Mouse (Mus musculus) midbrain, embryonic 12.5 days (tissue): ENCODE data around the gene Gar1. TPM values are rescaled to one million over a fixed set of nuclear protein-coding genes. Genes with fewer than 3 reads are reported as not detected.
A peak's percentile ranks its signal among the peaks of the same experiment; 100 is the strongest.

Source experiments
- ATAC-seq: fragments of 200-750 bp; cut with Nextera tagmentation; 2 replicates; pipeline ENCODE4 v1.8.0; 2017; ENCODE audit warnings: low read depth, moderate TSS enrichment, moderate library complexity; ENCODE audit not compliant: low FRiP score
- H3K27ac ChIP-seq: fragments of 300-500 bp; sonication (generic); replicated peaks from 2 replicates; pipeline ENCODE4 v1.5.1; 2016; ENCODE audit warnings: mild to moderate bottlenecking
- H3K27me3 ChIP-seq: fragments of 300-500 bp; sonication (generic); 2 replicates; pipeline ENCODE4 v1.6.1; 2016; ENCODE audit warnings: mild to moderate bottlenecking
- H3K36me3 ChIP-seq: fragments of 300-500 bp; sonication (generic); 2 replicates; pipeline ENCODE4 v1.6.1; 2016
- H3K4me1 ChIP-seq: fragments of 300-500 bp; sonication (generic); 2 replicates; pipeline ENCODE4 v1.6.1; 2016
- H3K4me2 ChIP-seq: fragments of 300-500 bp; sonication (generic); replicated peaks from 2 replicates; pipeline ENCODE4 v1.6.1; 2016; ENCODE audit warnings: mild to moderate bottlenecking, moderate library complexity
- H3K4me3 ChIP-seq: fragments of 300-500 bp; sonication (generic); 2 replicates; pipeline ENCODE4 v1.5.1; 2016; ENCODE audit warnings: mild to moderate bottlenecking
- H3K9ac ChIP-seq: fragments of 300-500 bp; sonication (generic); replicated peaks from 2 replicates; pipeline ENCODE4 v1.6.1; 2016; ENCODE audit warnings: mild to moderate bottlenecking, moderate library complexity
- H3K9me3 ChIP-seq: fragments of 300-500 bp; sonication (generic); 2 replicates; pipeline ENCODE4 v1.6.1; 2016; ENCODE audit warnings: mild to moderate bottlenecking
- WGBS: fragments of 180-500 bp; shearing (Covaris S2); methylation state at CpG from one replicate; pipeline ENCODE4 v1.1.7; 2016; 5-methylcytosine and 5-hydroxymethylcytosine counted together
- polyA plus RNA-seq: library from polyadenylated mRNA; unstranded; fragments of >200 nt; fragmentation: Nextera tagmentation; extraction: Ambion mirVana; gene quantifications from 2 replicates; pipeline ENCODE4 v1.2.1, GENCODE M21; 2016

The Gar1 gene
- polyA plus RNA-seq, 1 experiment from 2014 or later = 86.2 TPM

DNA sequence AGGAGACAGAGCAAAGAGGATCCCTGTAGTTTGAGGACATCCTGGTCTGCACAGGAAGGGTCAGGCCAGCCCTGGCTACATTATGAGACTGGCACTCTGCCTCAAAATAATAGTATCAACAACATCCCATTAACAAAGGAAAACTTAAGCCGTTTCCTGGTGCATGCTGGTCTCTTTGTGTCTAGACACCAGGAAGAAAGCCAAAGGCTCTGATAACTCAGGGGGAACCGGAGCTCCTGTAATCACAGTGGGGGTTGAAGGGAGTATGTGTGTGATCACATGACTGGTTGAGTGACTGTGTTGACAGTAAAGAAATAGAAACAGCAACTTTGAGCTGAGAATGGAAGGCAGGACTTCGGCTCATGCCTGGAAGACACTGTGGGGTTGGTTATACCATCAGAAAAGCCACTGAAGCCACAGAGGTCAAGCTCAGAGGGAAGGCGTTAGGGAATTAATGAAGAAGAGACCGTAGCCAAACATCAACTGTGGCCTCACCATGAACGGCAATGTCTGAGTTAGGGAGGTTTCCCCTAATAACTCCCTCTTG, 4.3 kb upstream of the Gar1 start, which contains the start of gene Cfi:
TSS of gene Cfi (plus strand) at position 497 of the 547 bp plus-strand sequence.
- H3K4me2 ChIP-seq = no peak within 1 kb of the TSS
- H3K9me3 ChIP-seq = no peaks in the 10 kb centered on the region
- H3K36me3 ChIP-seq = no peaks in the 10 kb centered on the region
- 0 out of 2 replicates have a peak, but pooled peaks cover 7% of the 10 kb centered on the region for H3K4me1 ChIP-seq
- no peak within 1 kb of the TSS for H3K27ac ChIP-seq
- H3K4me3 ChIP-seq = no peak within 1 kb of the TSS
- ATAC-seq = no peak
- no peak within 1 kb of the TSS for H3K9ac ChIP-seq
- H3K27me3 ChIP-seq = no peaks in the 10 kb centered on the region
- WGBS = 72% methylated on average over 6 of the region's 6 CpGs

DNA sequence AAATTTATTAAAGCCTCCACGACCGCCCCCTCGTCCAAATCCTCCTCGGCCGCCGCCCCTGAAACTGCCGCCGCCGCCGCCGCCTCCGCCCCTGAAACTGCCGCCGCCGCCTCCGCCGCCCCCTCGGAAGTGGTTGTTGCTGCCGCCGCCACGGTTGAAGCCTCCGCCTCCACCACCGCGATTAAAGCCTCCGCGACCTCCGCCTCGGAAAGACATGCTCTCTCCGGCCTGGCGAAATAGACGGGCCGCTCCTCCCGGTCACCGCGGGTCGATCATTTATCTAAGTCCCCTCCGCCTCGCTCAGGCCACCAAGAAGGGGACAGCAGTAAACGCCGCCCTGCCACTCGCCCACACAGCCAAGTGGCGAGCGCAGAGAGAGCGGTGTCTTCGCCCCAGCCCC, 570 bp downstream of the Gar1 start:
- Histone ChIP-seq H3K4me1 (peaks cover 16% of the 10 kb centered on the region), H3K27ac (peak overlapping the region; percentile 92), H3K9ac (peak overlapping the region; percentile 80), H3K36me3 (peaks cover 23% of the 10 kb centered on the region), H3K27me3 (no peaks in the 10 kb centered on the region), H3K4me2 (peak overlapping the region; percentile 66), H3K9me3 (no peaks in the 10 kb centered on the region), H3K4me3 (peak overlapping the region; percentile 92)
- ATAC-seq = no peak
- 0% methylated on average over 42 of the region's 45 CpGs for WGBS

DNA sequence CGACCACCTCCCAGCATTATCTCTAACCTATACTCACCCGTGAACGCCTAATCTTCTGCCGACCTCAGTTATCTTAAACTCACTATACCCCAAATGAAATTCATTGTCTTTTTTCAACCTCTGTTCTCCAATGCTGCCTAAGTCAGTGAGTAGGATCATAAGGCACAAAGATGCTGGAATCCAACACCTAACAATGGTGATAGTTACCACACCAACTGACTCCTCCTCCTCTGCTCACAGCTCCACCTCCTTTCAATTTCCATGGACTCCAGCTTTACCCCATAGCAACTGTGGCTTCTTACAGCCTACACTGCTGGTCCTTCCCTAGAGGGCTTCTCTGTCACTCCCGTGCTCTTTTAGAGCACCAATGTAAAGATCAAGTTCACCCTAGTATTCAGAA, 3.5 kb downstream of the Gar1 start:
- H3K4me3 ChIP-seq = no peak overlapping the region
- ATAC-seq = no peak
- H3K9me3 ChIP-seq = no peaks in the 10 kb centered on the region
- H3K27ac ChIP-seq = no peak overlapping the region
- 93% methylated on average over 5 of the region's 5 CpGs for WGBS
- peaks cover 50% of the 10 kb centered on the region for H3K36me3 ChIP-seq
- H3K4me1 ChIP-seq = peaks cover 16% of the 10 kb centered on the region
- H3K9ac ChIP-seq = no peak overlapping the region
- H3K27me3 ChIP-seq = no peaks in the 10 kb centered on the region
- H3K4me2 ChIP-seq = no peak overlapping the region

DNA sequence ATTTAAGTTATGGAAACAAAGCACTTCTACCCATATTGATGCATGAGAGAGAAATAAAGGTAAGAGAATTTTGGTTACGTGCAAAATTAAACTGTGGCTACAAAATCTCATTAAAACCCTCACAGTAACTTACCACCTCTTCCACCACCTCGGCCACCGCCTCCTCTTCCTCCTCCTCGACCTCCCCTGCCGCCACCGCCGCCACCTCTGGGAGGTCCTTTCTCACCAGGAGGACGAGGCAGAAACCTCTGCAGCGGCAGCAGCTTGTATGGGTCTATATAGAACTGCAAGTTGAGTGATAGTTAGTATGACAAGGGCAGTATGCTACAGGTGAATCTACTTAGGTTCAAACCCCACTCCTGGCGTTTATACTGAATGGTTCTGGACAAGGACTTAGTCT, 4.5 kb downstream of the Gar1 start:
- no peak for ATAC-seq
- Histone ChIP-seq H3K9me3 (no peaks in the 10 kb centered on the region), H3K4me2 (no peak overlapping the region), H3K27me3 (no peaks in the 10 kb centered on the region), H3K9ac (no peak overlapping the region), H3K4me3 (no peak overlapping the region), H3K36me3 (peaks cover 52% of the 10 kb centered on the region), H3K27ac (no peak overlapping the region), H3K4me1 (peaks cover 15% of the 10 kb centered on the region)
- 94% methylated on average over 10 of the region's 10 CpGs for WGBS

DNA sequence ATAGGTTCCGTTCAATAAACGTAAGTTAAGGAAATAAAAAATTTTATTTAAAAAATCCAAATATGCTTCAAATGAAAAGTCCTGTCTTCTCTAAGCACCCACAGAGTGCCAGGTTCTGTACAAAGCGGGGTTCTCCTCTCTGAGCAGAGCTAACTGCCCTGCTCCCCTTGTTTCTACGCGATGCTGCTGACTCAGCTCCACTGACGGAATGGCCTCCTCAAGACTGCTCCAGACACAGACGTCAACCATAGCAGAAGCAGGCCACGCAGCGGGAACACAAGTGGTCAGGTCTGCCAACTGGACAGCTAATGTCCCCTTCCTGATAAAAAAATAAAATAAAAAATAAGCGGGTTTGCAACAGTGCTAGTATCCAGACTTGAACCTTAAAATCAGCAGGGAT, 6.3 kb downstream of the Gar1 start:
- Histone ChIP-seq H3K4me1 (peaks cover 7% of the 10 kb centered on the region), H3K9ac (no peak overlapping the region), H3K4me2 (no peak overlapping the region), H3K27ac (no peak overlapping the region), H3K27me3 (no peaks in the 10 kb centered on the region), H3K36me3 (peaks cover 52% of the 10 kb centered on the region), H3K4me3 (no peak overlapping the region), H3K9me3 (no peaks in the 10 kb centered on the region)
- no peak for ATAC-seq
- 95% methylated on average over 10 of the region's 10 CpGs for WGBS

DNA sequence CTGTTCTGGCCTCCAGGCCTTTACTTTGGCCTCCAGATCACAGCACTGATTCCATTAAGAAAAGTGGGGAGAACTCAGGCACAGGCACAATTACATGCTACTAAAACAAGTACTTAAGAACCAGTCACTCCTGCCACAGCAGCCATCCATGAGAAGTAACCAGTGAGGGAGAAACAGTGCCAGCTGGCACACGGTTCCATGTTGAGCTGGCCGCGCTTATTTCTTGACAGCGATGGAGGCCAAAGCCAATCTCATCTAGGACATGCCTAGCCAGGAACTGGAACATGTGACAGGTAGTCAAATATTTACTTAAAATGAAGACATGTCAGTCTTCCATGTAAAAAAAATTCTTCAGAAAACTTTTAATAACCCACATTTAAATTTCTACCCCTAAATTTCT, 7.0 kb downstream of the Gar1 start:
- ATAC-seq = no peak
- Histone ChIP-seq H3K9ac (no peak overlapping the region), H3K4me2 (no peak overlapping the region), H3K9me3 (no peaks in the 10 kb centered on the region), H3K27ac (no peak overlapping the region), H3K27me3 (no peaks in the 10 kb centered on the region), H3K4me1 (no peaks in the 10 kb centered on the region; the same call in 1 of the 2 replicates), H3K4me3 (no peak overlapping the region), H3K36me3 (peaks cover 52% of the 10 kb centered on the region)
- WGBS = 95% methylated on average over 4 of the region's 4 CpGs

DNA sequence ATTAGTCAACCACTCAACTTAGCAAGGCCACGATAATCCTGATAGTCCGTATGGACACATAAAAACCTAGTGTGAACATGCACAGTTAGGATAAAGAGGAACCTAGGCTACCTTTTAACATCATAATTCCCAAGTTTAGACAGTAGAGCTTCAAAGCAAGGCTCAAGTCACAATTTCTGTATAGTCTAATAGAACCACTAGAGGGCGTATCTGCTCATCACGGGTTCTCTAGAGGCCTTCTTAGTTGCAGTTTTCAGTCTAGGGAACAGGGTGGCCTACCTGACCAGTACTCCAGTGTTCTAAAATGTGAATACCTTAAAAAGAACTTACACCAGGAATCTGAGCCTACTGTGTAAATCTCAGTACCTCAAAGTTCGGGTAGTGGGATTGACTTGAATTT, 7.9 kb downstream of the Gar1 start:
- WGBS = 57% methylated on average over 5 of the region's 5 CpGs
- Histone ChIP-seq H3K9me3 (no peaks in the 10 kb centered on the region), H3K27me3 (no peaks in the 10 kb centered on the region), H3K9ac (no peak overlapping the region), H3K27ac (no peak overlapping the region), H3K4me3 (no peak overlapping the region), H3K4me2 (no peak overlapping the region), H3K36me3 (peaks cover 48% of the 10 kb centered on the region), H3K4me1 (no peaks in the 10 kb centered on the region)
- ATAC-seq = no peak

DNA sequence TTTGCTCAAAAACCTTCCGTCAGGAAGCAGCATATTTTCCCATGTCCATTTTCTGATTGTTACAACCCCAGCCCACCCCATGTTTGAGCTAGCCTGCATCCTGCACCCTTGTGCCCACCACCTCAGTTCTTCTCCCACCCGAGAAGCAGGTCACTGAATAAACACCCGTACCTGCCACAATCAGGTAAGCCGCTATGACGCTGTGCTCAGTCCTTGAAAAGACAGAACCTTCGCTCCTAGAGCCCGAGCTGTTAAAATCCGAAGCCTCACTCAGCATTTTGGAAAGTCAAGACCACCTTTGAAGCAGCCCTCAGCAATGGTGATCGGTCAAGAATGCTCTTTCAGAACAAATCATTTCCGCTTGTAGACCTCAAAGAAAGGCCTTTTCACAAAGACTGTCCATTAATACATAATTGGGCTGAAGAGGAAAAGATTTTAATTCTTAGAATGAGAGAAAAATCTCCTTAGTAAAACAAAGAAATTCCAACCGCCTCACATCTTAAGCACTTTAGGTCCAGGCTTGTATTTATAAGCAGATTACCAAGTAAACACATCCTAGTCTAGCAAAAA, 8.9 kb downstream of the Gar1 start, which contains the start of gene Rrh:
TSS of gene Rrh (minus strand) at position 382 of the 570 bp plus-strand sequence.
- H3K4me2 ChIP-seq = no peak within 1 kb of the TSS
- H3K36me3 ChIP-seq = peaks cover 41% of the 10 kb centered on the region

DNA sequence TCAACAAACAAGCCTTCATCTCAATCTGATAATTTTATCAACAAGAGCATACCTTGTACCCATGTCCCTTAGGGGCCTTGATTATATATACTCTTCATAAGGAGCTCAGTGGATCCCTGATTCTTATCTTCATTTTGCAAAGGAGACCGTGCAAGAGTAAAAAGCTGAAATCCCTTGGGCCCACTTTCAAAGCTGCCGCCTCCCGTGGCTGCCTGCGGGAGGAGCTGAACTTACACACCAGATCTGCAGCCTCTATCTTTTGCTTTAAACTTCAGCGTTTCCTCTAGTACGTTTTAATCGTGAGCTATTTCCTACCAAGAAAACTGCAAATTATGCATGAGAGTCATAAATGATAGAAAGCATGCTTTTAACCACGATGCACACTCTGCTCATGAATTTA, 9.5 kb downstream of the Gar1 start:
- no peaks in the 10 kb centered on the region for H3K4me1 ChIP-seq
- WGBS = 79% methylated on average over 8 of the region's 8 CpGs
- no peak overlapping the region for H3K9ac ChIP-seq
- no peak overlapping the region for H3K27ac ChIP-seq
- H3K36me3 ChIP-seq = peaks cover 40% of the 10 kb centered on the region
- ATAC-seq = no peak
- H3K4me3 ChIP-seq = no peak overlapping the region
- H3K27me3 ChIP-seq = no peaks in the 10 kb centered on the region
- no peaks in the 10 kb centered on the region for H3K9me3 ChIP-seq
- no peak overlapping the region for H3K4me2 ChIP-seq

More for the DNA sequence above, 8.9 kb downstream of the Gar1 start, which contains the start of gene Rrh:
- Histone ChIP-seq H3K4me1 (no peaks in the 10 kb centered on the region), H3K27me3 (no peaks in the 10 kb centered on the region), H3K27ac (no peak within 1 kb of the TSS), H3K9me3 (no peaks in the 10 kb centered on the region), H3K9ac (no peak within 1 kb of the TSS), H3K4me3 (no peak within 1 kb of the TSS)
- ATAC-seq = no peak
- 70% methylated on average over 11 of the region's 11 CpGs for WGBS

DNA sequence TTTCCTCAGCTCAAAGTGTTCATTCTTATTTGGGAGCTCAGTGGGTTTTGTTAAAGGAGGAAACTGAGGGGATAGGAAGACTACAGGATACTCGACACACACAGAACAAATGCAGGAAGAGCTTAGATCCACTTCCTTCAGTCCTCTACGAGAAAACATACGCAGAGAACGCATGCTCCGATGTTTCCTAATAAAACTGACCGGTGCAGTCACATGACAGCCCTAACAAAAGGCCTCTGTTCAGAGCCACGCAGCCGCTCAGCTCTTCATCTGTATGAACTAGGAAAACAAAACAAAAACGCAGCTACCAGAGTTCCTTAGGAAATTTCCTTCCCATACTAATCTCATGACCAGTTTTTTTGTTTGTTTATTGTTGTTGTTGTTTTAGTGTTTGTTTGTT, 10.3 kb downstream of the Gar1 start:
- Histone ChIP-seq H3K36me3 (peaks cover 31% of the 10 kb centered on the region), H3K9me3 (no peaks in the 10 kb centered on the region), H3K27ac (no peak overlapping the region), H3K9ac (no peak overlapping the region), H3K4me1 (no peaks in the 10 kb centered on the region), H3K4me2 (no peak overlapping the region), H3K27me3 (no peaks in the 10 kb centered on the region), H3K4me3 (no peak overlapping the region)
- no peak for ATAC-seq
- WGBS = 75% methylated on average over 9 of the region's 9 CpGs

DNA sequence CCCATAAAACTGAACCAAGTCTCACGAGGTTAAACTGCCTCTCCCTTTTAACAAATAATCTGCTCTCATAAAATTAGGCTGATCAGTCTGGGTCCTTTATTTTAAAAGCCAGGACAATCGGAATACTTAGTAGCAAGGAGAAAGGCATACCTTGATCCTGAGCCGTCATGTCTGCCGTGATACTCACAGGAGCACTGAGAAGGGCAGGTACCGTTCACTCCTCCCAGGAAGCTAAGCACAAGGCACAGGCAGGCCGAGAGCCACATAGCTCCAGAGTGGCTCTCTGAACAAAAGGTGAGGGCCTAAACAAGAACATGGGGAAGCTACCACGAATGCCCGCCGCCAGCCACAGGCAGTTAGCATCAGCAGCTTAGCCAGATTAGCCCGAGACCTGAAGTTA, 27.4 kb downstream of the Gar1 start, which contains the start of gene Lrit3:
TSS of gene Lrit3 (minus strand) at position 266 of the 400 bp plus-strand sequence.
- WGBS = 79% methylated on average over 10 of the region's 10 CpGs
- Histone ChIP-seq H3K27ac (no peak within 1 kb of the TSS), H3K9me3 (no peaks in the 10 kb centered on the region), H3K36me3 (no peaks in the 10 kb centered on the region), H3K4me1 (no peaks in the 10 kb centered on the region), H3K9ac (no peak within 1 kb of the TSS), H3K4me3 (no peak within 1 kb of the TSS), H3K27me3 (no peaks in the 10 kb centered on the region), H3K4me2 (no peak within 1 kb of the TSS)
- ATAC-seq = no peak

DNA sequence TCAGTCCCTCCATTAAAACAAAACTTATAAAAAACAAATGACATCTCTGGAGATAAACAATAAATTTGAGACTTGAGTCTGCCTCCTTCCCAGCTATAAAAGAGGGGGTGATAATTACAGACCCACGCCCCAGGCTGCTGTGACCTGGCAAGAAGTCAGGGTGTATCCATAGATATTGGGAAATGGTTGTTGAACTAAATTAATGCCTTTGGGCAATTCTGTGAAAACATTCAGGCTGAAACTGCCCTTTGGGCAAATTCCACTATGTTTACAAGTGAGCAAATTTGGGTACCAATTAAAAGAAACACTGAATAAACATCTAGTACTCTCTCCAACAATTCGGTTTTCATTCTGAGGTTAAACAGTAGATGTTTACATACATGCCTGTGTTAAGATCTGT, 32.2 kb downstream of the Gar1 start:
- Histone ChIP-seq H3K4me1 (no peaks in the 10 kb centered on the region), H3K4me2 (no peak overlapping the region), H3K36me3 (no peaks in the 10 kb centered on the region), H3K27ac (no peak overlapping the region), H3K27me3 (no peaks in the 10 kb centered on the region), H3K9ac (no peak overlapping the region), H3K4me3 (no peak overlapping the region), H3K9me3 (no peaks in the 10 kb centered on the region)
- WGBS = 86% methylated on average over 2 of the region's 2 CpGs
- ATAC-seq = no peak

DNA sequence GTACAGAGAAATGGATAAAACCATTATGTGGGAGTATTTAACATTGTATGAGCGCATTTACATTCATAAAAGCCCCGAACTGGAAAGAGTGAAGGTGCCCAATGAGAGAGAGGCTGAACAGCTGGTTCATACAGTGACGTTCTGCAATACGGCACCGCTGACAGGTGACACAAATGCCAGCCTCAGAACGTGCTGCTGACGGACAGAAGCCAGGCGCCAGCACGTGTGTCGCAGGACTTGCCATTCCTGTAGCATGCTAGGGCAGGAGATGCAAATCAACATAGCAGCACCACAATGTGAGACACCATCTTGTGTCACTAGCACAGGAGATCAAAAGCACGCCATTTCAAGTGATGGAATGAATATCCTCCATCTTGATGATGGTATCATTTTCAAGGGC, 32.6 kb downstream of the Gar1 start:
- no peak overlapping the region for H3K27ac ChIP-seq
- H3K4me2 ChIP-seq = no peak overlapping the region
- no peaks in the 10 kb centered on the region for H3K27me3 ChIP-seq
- H3K9ac ChIP-seq = no peak overlapping the region
- no peak overlapping the region for H3K4me3 ChIP-seq
- 89% methylated on average over 11 of the region's 11 CpGs for WGBS
- ATAC-seq = no peak
- H3K4me1 ChIP-seq = no peaks in the 10 kb centered on the region
- no peaks in the 10 kb centered on the region for H3K9me3 ChIP-seq
- H3K36me3 ChIP-seq = no peaks in the 10 kb centered on the region
